Mouse (Mus musculus) brain, embryonic 14.5 days (tissue): ENCODE results near the gene Tbc1d22a. TPM values are rescaled to one million over a fixed set of nuclear protein-coding genes. Genes with fewer than 3 reads are reported as not detected.

Source experiments
- DNase-seq: peaks from one replicate; pipeline ENCODE4 v3.0.0-alpha.2; 2011; ENCODE audit warnings: low read depth
- CTCF ChIP-seq: fragments of 200-500 bp; IDR thresholded peaks from 2 replicates; pipeline ENCODE4 v1.5.1; 2012; ENCODE audit warnings: inconsistent platforms, mild to moderate bottlenecking, moderate library complexity, borderline replicate concordance; ENCODE audit not compliant: insufficient read depth, insufficient read length; ENCODE audit errors: extremely low read depth
- POLR2A ChIP-seq: fragments of 200-500 bp; IDR thresholded peaks from 2 replicates; pipeline ENCODE4 v1.6.1; 2012; ENCODE audit warnings: mild to moderate bottlenecking, inconsistent platforms, borderline replicate concordance; ENCODE audit not compliant: poor library complexity, insufficient read depth, insufficient read length, severe bottlenecking; ENCODE audit errors: extremely low read depth
- polyA plus RNA-seq: library from polyadenylated mRNA; depleted of rRNA; stranded (reverse); fragments of >200 nt; gene quantifications from 2 replicates; pipeline ENCODE4 v1.2.3, GENCODE M21; 2012

Gene Tbc1d22a
- polyA plus RNA-seq, 1 experiment: 16.8 TPM

DNA sequence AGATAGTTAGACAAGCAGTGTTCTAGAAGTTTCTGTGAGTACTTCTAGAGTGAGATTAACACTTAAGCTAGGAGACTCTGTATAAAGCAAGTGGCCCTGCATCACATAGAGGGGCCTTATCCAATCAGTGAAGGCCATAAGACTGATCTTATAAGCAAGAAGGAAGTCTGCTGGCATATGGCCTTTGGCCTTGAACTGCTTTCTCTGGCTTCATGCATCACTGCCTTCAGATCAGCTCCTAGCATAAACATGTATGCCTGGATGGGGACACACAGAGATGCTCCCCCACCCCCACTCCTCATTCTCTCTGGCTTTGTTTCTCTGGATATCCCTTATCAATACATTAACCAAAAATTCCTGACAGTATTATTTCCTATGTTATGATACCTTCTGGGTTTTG, 218.5 kb downstream of the Tbc1d22a start:
- TF ChIP-seq CTCF: no peak
- TF ChIP-seq POLR2A: no peak
- DNase-seq: no peak

DNA sequence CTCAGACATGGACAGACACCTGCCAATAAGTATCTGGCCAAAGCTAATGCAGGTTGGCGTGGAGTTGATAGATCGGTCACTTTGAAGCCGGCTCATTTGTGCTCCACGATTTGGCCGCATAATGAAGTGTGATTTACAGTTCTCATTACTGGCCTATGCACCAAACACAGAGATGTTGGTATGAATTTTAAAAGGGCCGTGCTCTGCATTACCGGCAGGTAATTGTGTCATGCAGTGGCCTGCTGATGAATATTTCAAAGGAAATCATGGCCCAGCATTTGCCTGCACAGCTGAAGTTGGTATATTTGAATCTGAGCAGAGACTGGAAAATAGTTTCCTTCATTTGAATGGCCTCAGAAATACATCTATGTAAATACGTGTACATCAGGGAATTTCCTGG, 219.1 kb downstream of the Tbc1d22a start:
- TF ChIP-seq POLR2A: no peak
- TF ChIP-seq CTCF: no peak
- DNase-seq: peak; percentile 64

DNA sequence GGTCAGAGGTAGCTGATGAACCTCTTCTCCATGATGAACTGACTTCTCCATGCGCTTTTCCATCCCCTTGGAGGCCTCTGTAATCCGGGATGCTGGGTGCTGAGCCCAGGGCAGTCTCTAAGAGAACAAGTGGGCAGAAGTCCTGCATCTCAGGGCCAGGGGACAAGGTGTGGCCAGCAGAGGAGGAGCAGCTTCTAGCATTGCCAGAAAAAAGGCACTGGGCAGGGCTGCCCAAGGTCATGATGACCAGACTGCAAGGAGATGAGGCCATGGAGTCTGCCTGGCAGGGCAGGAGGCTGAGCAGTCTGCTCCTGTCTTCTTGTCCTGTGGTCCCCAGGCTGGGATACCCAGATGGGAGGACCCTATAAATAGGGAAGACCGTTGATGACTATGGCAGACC, 220.0 kb downstream of the Tbc1d22a start:
- no peak for DNase-seq

DNA sequence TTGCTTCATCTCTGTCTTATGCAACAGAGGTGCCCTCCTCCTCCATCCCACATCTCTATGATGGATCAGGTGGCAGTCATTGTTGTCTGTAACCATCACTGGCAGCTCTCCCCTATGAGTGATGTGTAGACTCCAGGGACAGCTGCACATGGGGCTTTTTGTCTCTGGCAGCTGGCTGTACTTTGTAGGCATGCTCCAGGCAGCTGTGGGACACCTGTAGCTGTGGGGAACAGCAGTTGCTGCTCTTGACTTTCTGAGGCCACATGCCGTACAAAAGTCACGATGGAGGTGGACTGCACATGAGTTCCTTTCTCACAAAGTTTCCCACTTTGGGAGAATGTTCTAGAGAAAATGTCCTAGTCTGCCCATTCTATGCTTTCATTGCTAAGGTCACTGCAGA, 223.1 kb downstream of the Tbc1d22a start:
- no peak for TF ChIP-seq CTCF
- TF ChIP-seq POLR2A: no peak

More for the DNA sequence above, 220.0 kb downstream of the Tbc1d22a start:
- TF ChIP-seq CTCF: no peak
- TF ChIP-seq POLR2A: no peak

DNA sequence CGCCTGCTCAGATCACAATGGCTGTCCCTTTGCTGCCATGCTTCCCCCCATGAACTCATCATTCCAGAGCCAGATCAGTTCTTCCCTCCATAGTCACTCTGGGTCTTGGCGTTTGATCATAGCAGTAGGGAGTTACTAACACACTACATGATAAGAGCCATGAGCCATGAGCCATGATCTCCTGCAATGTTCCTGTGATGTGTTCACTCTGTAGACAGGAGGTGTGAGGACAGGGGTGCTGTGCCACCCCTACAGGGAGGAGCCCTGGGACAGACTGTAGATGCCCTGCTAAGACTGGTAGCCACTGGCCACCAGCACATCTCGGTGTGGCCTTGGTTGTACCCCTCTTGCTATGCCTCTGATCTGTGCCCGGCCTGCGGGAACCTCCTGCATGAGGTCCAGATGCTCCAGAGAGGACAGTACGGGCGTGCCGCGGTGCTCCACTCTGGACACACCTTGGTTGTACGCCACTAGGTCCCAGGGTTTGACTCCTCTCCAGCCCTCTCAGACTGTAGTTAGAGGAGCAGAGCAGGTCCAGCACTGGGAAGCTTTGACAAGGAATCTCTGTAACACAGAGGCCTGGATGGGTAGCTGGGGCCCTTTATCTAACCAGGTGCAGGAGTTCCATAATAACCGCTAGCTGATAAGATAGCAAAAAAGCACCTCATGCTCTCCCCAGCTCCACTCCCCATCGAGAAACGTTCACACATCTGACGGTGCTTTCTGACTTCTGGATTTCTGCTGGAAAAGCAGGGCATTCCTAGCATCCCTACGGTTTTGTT, 224.9 kb downstream of the Tbc1d22a start:
- no peak for TF ChIP-seq POLR2A
- TF ChIP-seq CTCF: no peak
- no peak for DNase-seq

More for the DNA sequence above, 223.1 kb downstream of the Tbc1d22a start:
- DNase-seq: no peak

DNA sequence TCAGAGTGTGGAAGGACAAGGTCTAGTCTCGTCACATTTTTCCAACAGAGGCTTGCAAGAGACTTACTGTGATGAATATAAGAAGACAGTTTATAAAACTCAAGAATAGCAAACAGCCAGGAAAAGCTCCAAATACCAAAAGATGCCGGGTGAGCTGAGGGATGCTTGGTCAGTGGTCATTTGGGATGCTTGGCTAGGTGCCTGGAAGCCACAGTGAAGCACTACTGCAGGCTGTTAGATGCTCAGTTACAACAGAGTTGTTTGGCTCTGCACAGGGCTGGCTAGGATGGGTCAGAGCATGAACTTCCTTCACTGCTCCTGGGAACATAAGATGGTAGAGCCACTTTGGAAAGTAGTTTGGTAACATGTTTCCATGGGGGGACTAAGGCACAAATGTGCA, 230.0 kb downstream of the Tbc1d22a start:
- no peak for TF ChIP-seq CTCF
- no peak for TF ChIP-seq POLR2A
- DNase-seq: no peak

DNA sequence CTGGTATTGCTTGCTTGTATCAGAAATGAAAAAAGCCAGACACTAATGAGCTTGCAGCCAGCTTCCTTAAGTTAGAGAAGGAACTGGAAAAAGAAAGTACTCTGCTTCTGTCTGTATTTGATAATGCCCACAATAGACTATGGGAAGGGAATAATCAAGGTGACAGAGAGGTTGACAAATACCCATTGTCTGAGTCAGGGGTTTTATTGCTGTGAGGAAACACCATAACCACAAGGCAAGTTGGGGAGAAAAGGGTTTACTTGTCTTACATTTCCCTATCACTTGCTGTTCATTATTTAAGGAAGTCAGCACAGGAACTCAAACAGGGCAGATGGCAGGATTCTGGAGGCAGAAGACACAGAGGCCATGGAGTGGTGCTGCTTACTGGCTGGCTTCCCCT, 231.8 kb downstream of the Tbc1d22a start:
- TF ChIP-seq CTCF (no peak), POLR2A (no peak)

DNA sequence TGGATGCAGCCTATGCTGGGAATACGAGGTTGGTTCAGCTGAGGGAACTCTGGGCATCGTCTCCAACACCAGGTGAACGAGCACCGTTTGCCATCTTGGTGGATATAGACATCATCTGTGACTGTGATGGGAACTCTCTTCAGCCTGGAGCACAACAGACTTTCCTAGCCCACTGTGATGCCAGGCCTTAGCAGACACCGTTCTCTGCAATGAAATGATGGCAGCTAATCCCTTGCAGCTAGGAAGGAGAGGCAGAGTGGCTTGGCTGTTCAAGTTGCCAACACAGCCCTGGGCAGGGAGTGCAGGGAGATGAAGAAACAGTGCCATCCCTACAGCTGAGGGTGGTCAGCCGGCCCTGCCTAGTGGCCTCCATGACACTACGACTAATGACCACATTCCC, 233.0 kb downstream of the Tbc1d22a start:
- DNase-seq: no peak
- TF ChIP-seq CTCF: no peak
- TF ChIP-seq POLR2A: no peak

More for the DNA sequence above, 231.8 kb downstream of the Tbc1d22a start:
- DNase-seq: no peak

DNA sequence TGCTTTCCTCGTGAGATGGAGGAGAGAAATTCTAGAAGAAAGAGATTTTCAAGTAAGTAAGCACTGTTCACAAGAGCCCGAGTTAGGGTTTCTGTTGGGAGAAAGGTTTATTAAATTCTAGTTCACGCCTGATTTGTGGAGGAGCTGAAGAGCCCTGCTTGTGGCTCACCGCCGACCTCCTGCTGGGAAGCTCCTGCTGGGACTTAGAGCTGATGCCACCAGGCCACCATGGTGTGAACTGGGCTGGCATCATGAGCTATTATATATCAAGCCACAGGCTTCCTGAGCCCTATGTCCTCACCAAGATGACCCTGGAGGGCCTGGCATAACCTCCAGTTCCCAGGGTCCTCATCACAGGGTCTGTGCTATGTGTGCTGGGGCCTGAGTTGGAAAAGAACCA, 235.0 kb downstream of the Tbc1d22a start:
- no peak for DNase-seq
- TF ChIP-seq POLR2A: no peak
- TF ChIP-seq CTCF: no peak

DNA sequence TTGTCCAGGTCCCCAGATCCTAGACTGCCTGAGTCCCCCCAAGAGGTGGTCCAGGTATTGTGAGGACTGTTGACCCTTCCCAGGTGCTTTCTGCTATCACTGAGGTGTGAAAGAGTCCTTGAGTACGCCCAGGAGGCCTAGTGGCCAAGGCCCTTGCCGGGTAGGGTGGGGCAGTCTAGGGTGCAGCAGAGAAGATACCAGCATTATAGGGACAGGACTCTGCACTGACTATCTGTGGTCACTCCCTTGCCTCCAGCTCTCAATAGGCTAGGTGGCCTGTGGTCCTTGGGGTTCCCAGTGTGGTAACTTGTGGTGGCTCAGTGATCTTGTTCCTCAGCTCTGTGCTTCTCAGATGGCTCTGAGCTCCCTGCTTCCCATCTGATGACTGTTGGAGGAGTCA, 235.5 kb downstream of the Tbc1d22a start:
- DNase-seq: no peak
- no peak for TF ChIP-seq CTCF
- no peak for TF ChIP-seq POLR2A

DNA sequence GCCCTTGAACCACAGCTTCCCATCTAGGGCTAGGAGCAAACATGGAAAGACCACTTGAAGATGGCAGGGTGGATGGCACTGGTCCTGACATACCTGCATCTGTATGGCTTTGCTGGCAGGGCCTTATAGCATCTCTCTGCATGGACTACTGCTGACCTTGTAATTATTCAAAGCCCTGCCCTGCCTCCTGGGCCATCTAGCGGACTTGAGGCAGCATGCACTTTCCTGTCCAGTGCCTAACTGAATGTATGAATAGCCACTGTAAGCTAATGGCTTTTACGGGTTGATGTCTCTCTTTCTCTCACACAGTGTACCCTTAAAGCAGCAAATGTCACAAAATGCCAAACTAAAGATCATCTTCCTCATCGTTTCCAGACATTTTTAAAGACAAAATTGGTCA, 245.2 kb downstream of the Tbc1d22a start:
- peak; percentile 36; the same call in 1 of the 2 replicates for TF ChIP-seq CTCF
- no peak for TF ChIP-seq POLR2A
- peak; percentile 31 for DNase-seq

DNA sequence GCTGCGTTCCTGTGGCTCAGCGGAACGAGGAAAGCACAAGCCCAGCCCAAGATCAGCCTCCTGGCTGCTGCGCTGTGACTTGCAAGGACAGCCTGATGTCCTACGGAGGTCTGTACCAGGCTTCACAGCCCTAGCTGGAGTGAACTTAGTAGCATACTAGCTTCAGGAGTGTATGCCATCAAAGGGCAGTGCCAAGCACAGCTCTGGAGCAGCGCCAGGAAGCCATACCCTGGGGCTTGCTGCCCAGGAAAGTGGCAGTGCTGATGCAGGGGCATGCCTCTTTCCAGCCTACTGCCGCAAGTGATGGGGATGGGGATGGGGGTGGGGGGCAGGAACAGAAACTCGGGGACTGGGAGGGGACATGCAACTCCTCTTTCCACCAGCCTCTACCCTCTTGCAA, 248.4 kb downstream of the Tbc1d22a start:
- peak; percentile 63 for DNase-seq
- TF ChIP-seq POLR2A: no peak
- no peak for TF ChIP-seq CTCF

DNA sequence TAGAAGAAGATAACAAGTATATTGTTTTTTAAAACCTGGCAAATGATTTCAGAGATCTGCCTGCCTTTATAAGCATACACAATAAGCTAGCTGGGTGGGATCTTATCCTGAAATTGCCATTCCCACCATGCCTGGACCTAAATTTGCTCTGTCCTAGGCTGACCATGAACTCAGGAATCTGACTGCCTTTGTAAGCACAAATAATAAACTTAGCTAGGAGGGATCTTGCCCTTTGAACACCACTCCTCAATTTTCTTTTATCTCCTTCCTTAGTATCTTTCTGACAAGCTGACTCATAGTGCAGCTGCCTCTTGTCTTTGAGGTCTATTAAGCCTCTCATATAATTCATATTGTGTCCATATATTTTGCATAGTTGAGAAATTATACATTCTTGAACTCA, 253.8 kb downstream of the Tbc1d22a start:
- DNase-seq: no peak
- TF ChIP-seq POLR2A: no peak
- TF ChIP-seq CTCF: no peak

DNA sequence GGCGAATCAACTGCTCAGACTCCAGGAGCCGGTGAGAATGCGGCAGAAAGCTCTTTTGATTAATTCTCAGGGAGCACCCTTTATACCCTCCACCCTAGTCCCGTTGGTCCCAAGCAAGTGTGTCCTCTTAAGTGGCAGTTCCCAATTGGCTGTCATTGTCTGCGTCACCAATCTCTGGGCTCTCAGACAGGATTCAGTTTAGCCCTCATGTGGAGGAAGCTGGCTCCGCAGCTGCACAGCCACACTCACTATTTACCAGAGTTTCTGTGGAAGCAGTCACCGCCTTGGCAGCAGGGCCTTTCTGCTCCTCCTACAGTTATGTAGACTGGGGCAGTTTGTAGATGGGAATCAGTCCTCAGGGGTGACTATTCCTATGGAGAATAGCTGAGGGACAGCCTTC, 256.9 kb downstream of the Tbc1d22a start:
- peak; percentile 30; the same call in 1 of the 2 replicates for TF ChIP-seq CTCF
- no peak for TF ChIP-seq POLR2A
- peak; percentile 53 for DNase-seq
